Mouse (Mus musculus): ENCODE results near the gene Rab17. TPM values are rescaled to one million over a fixed set of nuclear protein-coding genes. Genes with fewer than 3 reads are reported as not detected.

The Rab17 gene
- total RNA-seq, 2 experiments from 2014 or later = not detected

DNA sequence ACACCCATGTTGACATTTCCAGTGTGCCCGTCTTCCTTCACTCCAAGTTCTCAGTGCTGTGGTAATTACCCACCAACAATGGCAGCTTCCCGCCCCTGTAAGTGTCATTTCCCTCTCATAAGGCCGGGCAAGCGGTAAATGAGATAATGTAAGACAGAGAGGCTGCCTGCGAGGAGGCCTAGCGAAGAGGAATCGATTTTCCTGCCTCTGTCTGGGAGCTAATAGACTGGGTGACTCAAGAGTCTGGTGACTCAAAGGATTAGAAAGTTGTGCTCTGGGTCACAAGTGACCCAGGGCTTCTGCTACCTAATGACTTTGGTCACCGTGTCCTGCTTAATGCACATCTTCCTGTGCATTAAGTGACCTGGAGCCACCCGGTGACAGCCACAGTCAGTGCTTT is 32.5 kb downstream of the Rab17 start:
- ATAC-seq (ENCODE audit: poor library complexity, severe bottlenecking) = no peak

DNA sequence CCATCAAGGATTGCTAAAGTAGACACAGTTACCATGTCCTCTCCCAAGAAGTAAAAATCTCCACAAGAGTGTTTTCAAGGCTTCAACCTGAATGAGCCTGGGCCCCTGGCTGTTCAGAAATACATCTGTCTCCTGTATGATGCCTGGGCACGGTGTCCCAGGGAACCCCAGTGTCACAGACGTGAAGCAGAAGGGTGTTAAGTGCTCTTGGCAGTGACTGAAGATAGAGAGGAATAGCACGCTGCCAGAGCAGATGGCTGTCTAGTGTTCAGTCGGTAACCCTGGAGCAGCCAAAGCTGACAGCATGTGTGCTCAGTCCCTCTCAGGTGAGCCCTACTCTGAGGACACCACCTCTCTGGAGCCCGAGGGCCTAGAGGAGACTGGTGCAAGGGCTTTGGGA is 36.5 kb downstream of the Rab17 start:
- no peak for ATAC-seq (ENCODE audit: poor library complexity, severe bottlenecking)

DNA sequence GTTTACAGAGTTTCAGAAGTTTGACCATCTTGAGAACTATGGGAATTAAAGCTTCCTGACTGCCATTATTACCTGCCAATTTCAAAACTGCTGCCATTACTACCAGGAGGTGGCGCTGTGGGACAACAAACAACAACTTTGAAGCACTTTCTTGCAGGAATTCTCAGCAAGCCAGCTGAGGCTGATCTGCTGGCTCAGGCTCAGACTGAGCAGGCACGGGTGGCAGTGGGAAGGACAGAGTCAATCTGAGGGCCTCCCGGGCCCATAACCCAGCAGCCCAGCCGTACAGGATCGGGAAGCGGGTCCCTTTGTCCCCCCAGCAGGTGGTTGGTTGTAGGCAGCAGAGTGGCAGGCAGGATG is 40.9 kb downstream of the Rab17 start:
- ATAC-seq (ENCODE audit: poor library complexity, severe bottlenecking) = no peak

DNA sequence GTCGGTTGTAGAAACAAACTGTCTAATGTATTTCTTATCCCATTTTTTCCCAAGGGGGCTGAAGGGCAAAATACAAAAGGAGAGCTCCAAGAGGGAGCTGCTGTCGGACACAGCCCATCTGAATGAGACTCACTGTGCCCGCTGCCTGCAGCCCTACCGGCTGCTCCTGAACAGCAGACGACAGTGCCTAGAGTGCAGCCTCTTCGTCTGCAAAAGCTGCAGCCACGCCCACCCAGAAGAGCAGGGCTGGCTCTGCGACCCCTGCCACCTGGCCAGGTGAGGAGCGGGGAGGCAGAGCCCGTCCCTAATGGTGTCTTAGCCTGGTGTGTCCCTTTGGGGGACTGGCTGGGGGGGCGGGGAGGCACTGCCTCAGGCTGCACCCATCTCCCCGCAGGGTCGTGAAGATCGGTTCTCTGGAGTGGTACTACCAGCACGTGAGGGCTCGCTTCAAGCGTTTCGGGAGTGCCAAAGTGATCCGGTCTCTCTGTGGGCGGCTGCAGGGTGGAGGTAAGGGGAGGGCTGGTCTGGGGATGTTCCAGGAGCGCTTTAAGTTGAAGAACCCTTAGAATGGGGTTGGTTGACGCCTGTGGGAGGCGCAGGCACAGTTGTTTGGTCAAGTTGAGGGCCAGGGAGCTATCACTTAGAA is 41.4 kb downstream of the Rab17 start:
- no peak for ATAC-seq (ENCODE audit: poor library complexity, severe bottlenecking)

DNA sequence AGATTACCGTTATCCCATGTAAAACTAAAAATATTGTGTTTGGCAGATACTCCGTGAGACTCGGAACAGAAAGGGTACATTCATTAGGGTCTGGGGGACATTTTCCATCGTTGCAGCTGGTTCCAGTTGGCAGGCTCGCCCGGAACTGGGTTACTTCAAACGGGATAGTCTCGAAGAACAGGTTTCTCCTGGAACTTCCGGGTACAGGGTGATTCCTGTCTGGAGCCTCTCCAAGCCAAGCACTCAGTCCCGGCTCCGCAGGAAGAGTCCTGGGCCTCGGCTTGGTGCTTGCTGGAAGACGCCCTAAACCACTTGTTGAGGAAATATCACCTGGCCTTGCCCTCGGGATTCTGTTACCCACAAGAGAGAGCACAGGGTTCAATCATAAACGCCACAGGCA is 42.2 kb downstream of the Rab17 start:
- ATAC-seq (ENCODE audit: poor library complexity, severe bottlenecking) = no peak

DNA sequence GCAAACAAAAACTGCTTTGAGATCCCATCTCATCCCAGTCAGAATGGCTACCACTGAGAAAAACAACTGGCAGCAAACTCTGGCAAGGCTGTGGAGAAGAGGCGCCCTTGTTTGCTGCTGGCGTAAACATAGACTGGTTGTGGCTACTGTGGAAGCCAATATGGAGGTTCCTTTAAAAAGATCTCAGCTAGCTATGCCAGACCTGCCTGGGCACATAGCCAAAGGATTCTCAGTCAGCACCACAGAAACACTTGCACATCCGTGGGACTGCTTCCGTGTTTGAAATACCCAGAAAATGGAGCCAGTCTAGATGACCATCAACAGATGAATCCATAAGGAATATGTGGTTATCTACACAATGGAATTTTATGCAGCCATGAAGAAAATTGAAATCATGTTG is 43.4 kb downstream of the Rab17 start:
- no peak for ATAC-seq (ENCODE audit: poor library complexity, severe bottlenecking)

DNA sequence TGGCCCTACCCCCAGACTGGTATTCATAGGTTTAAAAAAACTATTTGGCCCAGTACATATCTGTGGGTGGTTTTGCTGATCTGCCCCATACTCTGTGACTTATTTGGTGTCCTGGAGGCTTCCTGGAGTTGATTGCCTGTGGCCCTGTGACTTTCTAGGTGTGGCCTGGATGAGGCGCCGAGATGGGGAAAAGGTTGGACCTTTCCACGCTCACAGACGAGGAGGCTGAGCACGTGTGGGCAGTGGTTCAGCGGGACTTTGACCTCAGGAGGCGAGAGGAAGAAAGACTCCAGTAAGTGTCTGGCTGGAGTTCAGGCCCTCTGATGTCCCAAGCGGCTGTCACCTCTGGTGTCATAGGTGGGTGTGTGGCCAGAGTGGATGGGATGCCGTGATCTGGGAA is 47.8 kb downstream of the Rab17 start:
- ATAC-seq (ENCODE audit: poor library complexity, severe bottlenecking) = no peak

DNA sequence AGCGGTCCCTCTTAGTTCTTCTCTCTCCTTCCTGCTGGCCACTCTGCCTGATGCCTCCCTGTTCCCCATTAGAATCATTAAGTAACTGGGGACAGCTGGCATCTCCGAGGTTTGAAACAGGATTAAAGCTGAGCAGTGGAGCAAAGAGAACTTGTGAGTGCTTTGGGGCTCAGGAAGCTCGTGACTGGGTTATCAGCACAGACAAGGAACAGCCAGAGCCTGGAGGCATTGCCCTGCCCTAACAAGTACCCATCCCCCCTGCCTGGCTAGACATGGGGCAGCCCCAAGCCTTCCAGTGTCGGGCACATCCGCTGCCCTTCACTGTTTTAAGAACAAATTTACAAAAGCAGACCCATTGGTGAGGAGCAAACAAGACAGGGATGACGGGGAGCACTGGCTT is 52.0 kb downstream of the Rab17 start:
- no peak for ATAC-seq (ENCODE audit: poor library complexity, severe bottlenecking)

DNA sequence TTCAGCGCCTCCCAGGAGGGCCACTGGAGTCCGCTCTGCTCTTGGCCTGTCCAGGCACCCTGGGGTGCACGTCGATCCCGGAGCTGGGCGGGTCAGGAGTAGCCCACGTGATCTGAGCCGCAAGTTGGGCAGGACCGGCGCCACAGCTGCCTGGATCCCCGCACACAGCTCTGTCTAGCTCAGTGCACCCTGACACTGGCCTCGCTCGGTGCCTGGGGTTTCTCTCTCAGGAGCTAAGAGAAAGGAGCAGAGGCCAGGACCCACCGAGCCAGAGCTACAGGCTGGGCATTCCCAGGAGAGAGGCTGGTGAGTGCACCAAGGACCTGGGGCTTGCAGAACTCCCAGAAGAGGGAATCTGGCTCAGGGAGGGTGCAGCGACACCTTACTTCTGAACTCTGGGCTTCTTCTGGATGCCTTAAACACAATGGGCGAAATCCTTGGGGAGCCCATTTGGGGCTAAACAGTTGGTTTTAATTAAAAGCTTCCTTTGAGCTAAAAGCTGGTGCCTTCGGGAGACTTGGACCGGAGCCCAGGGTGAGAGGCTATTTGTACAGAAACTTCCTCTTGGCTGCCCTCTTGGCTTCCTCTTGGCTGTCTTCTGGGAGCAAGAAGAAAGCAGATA is 54.4 kb downstream of the Rab17 start, which contains the start of gene Mlph:
TSS of gene Mlph (plus strand) at position 138 of the 622 bp plus-strand sequence.
- no peak for ATAC-seq (ENCODE audit: poor library complexity, severe bottlenecking)

DNA sequence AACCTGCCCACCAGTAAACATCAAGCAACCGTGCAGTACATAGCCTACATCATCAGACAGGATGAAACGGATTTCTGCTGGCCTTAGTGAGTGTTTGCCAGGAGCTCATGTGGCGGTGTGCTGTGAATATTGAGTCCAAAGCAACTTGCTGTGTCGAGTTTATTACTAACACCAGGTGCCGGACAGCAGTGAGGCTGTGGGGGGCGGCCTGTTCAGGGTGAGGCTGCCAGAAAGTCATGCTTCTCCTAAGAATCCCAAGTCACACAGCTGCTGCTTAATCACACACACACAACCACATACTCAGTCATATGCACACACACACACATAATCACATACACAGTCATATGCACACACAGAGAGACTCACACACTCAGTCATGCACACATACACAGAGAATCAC is 56.2 kb downstream of the Rab17 start:
- ATAC-seq (ENCODE audit: poor library complexity, severe bottlenecking) = no peak

DNA sequence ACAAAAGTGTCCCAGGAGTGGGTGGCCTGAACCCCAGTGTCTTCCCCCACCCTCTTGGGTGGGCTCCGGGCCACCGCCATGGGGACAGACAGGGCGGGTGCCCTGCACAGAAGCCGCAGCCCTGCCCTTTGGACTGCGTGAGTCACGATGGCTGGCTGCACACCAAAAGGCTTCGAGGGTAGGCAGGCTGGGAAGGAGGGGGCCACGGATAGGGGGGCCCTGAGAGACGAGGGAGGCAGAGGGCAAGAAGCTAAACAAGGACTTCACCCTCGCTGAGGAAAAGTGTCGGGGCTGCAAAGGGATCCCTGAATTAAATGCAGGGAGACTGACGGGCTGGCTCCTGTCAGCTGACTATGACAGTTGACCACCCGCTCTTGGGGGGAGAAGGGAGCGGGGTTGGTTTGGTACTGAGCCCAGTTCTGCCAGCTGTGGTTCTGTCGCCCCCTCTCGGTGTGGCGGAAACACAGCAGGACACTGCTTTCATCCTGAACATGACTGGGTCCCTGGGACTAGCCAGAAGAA is 59.8 kb downstream of the Rab17 start:
- ATAC-seq (ENCODE audit: poor library complexity, severe bottlenecking) = no peak

DNA sequence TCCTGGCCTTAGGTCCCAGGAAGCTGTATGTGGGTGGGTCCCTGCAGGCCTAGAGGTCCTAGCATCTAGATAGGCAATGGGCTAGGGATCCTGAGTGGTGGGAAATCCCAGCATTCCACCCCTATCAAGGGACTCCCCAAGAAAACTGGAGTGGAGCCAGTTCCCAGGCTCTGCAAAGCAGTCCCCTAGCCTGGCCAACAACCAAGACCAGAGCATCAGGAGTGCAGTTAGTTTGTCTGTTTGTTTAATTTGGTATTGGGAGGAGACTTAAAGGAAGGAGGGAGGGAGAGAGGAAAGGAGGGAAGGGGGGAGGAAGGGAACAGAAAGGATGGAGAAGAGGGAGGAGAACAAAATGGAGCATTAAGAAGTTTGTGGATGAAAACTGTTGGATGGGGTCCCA is 60.3 kb downstream of the Rab17 start:
- no peak for ATAC-seq (ENCODE audit: poor library complexity, severe bottlenecking)

Other genes with a start within 250 kb of the Rab17 start
- gene Col6a3, start 125.7 kb downstream of the Rab17 start, total RNA-seq (2015) = 0.02 TPM in 1 of 2 replicates, not detected in the other
- not detected in 2 replicates for gene Col6a3, start 125.7 kb downstream of the Rab17 start, total RNA-seq (2017)
- gene Mlph, start 54.6 kb downstream of the Rab17 start, total RNA-seq (2015) = not detected in 2 replicates
- not detected in 2 replicates for gene Mlph, start 54.6 kb downstream of the Rab17 start, total RNA-seq (2017)
- gene Prlh, start 16.6 kb downstream of the Rab17 start, total RNA-seq (2015) = not detected in 2 replicates
- gene Prlh, start 16.6 kb downstream of the Rab17 start, total RNA-seq (2017) = not detected in 2 replicates
- 123 and 128 TPM in 2 replicates for gene Lrrfip1, start 29.1 kb upstream of the Rab17 start, total RNA-seq (2015)
- gene Lrrfip1, start 29.1 kb upstream of the Rab17 start, total RNA-seq (2017) = 228 and 254 TPM in 2 replicates
- gene Rbm44, start 175.4 kb upstream of the Rab17 start, total RNA-seq (2015) = 4.9 and 8.7 TPM in 2 replicates
- gene Rbm44, start 175.4 kb upstream of the Rab17 start, total RNA-seq (2017) = 4.0 and 10.6 TPM in 2 replicates
- gene Ramp1, start 210.2 kb upstream of the Rab17 start, total RNA-seq (2015) = 71.1 and 79.5 TPM in 2 replicates
- 75.2 and 81.4 TPM in 2 replicates for gene Ramp1, start 210.2 kb upstream of the Rab17 start, total RNA-seq (2017)

Data from megakaryocyte, adult 5-6 weeks (primary cell).